Mouse (Mus musculus): ENCODE results near the gene Ube4a. TPM values are rescaled to one million over a fixed set of nuclear protein-coding genes. Genes with fewer than 3 reads are reported as not detected.

The Ube4a gene
- polyA plus RNA-seq, 1 experiment from 2014 or later: 26.5 TPM

GRCm38 (mm10) chr9:44941756-44942155, 23.6 kb downstream of the Ube4a start:
- Histone ChIP-seq H3K9ac (ENCODE audit: low read depth, low read length) (no peak overlapping the region), H3K4me3 (ENCODE audit: low read depth, low read length) (no peak overlapping the region), H3K27me3 (ENCODE audit: control insufficient read depth, insufficient read depth, low read length) (no peaks in the 10 kb centered on the region), H3K27ac (ENCODE audit: low read depth, low read length) (no peak overlapping the region), H3K9me3 (replicated peaks; ENCODE audit: control insufficient read depth, low read length) (no peaks in the 10 kb centered on the region), H3K36me3 (ENCODE audit: control insufficient read depth, insufficient read depth, low read length) (0 out of 2 replicates have a peak, but pooled peaks cover 16% of the 10 kb centered on the region), H3K4me1 (ENCODE audit: control insufficient read depth, insufficient read depth, low read length) (no peaks in the 10 kb centered on the region), H3K4me2 (no peak overlapping the region)
- no peak for ATAC-seq (replicated peaks; ENCODE audit: insufficient number of reproducible peaks, low FRiP score, low TSS enrichment)
- WGBS (ENCODE audit: insufficient replicate concordance): 71% methylated on average over 4 of the region's 4 CpGs

- peaks cover 8% of the 10 kb centered on the region for H3K4me1 ChIP-seq (ENCODE audit: control insufficient read depth, insufficient read depth, low read length)
- peak overlapping the region; percentile 65 for H3K4me2 ChIP-seq
- H3K4me3 ChIP-seq (ENCODE audit: low read depth, low read length): peak overlapping the region; percentile 97
- H3K9me3 ChIP-seq (replicated peaks; ENCODE audit: control insufficient read depth, low read length): no peaks in the 10 kb centered on the region
- peak overlapping the region; percentile 90 for H3K27ac ChIP-seq (ENCODE audit: low read depth, low read length)
- 62% methylated on average over 2 of the region's 2 CpGs for WGBS (ENCODE audit: insufficient replicate concordance)
- no peaks in the 10 kb centered on the region for H3K36me3 ChIP-seq (ENCODE audit: control insufficient read depth, insufficient read depth, low read length)
- no peak for ATAC-seq (replicated peaks; ENCODE audit: insufficient number of reproducible peaks, low FRiP score, low TSS enrichment)
- peak overlapping the region; percentile 99; the same call in 1 of the 2 replicates for H3K9ac ChIP-seq (ENCODE audit: low read depth, low read length)
- no peaks in the 10 kb centered on the region for H3K27me3 ChIP-seq (ENCODE audit: control insufficient read depth, insufficient read depth, low read length)
Measured at GRCm38 (mm10) chr9:44921543-44921942, 43.9 kb downstream of the Ube4a start.

- no peaks in the 10 kb centered on the region for H3K36me3 ChIP-seq (ENCODE audit: control insufficient read depth, insufficient read depth, low read length)
- H3K4me3 ChIP-seq (ENCODE audit: low read depth, low read length): peak overlapping the region; percentile 97
- H3K9me3 ChIP-seq (replicated peaks; ENCODE audit: control insufficient read depth, low read length): no peaks in the 10 kb centered on the region
- H3K4me2 ChIP-seq: peak overlapping the region; percentile 65
- peaks cover 8% of the 10 kb centered on the region for H3K4me1 ChIP-seq (ENCODE audit: control insufficient read depth, insufficient read depth, low read length)
- peak overlapping the region; percentile 90 for H3K27ac ChIP-seq (ENCODE audit: low read depth, low read length)
- 0 out of 2 replicates have a peak, but pooled peaks have one; percentile 77 for ATAC-seq (replicated peaks; ENCODE audit: insufficient number of reproducible peaks, low FRiP score, low TSS enrichment)
- H3K9ac ChIP-seq (ENCODE audit: low read depth, low read length): peak overlapping the region; percentile 99
- no peaks in the 10 kb centered on the region for H3K27me3 ChIP-seq (ENCODE audit: control insufficient read depth, insufficient read depth, low read length)
- WGBS (ENCODE audit: insufficient replicate concordance): under 1% methylated on average over 8 of the region's 8 CpGs
Measured at GRCm38 (mm10) chr9:44921123-44921468, 44.3 kb downstream of the Ube4a start.

GRCm38 (mm10) chr9:44920374-44921122, 44.9 kb downstream of the Ube4a start, which contains the start of gene Atp5l:
TSS of gene Atp5l (minus strand) at chr9:44920742.
- H3K4me3 ChIP-seq (ENCODE audit: low read depth, low read length): peak within 1 kb of the TSS; percentile 97
- H3K9me3 ChIP-seq (replicated peaks; ENCODE audit: control insufficient read depth, low read length): no peaks in the 10 kb centered on the region
- no peaks in the 10 kb centered on the region for H3K27me3 ChIP-seq (ENCODE audit: control insufficient read depth, insufficient read depth, low read length)
- H3K27ac ChIP-seq (ENCODE audit: low read depth, low read length): peak within 1 kb of the TSS; percentile 90
- no peaks in the 10 kb centered on the region for H3K36me3 ChIP-seq (ENCODE audit: control insufficient read depth, insufficient read depth, low read length)
- peak within 1 kb of the TSS; percentile 99 for H3K9ac ChIP-seq (ENCODE audit: low read depth, low read length)
- ATAC-seq (replicated peaks; ENCODE audit: insufficient number of reproducible peaks, low FRiP score, low TSS enrichment): peak; percentile 80
- under 1% methylated on average over 48 of the region's 48 CpGs for whole genome bisulfite sequencing (ENCODE audit: insufficient replicate concordance)
- H3K4me1 ChIP-seq (ENCODE audit: control insufficient read depth, insufficient read depth, low read length): peaks cover 8% of the 10 kb centered on the region
- peak within 1 kb of the TSS; percentile 65 for H3K4me2 ChIP-seq

- Histone ChIP-seq H3K9me3 (replicated peaks; ENCODE audit: control insufficient read depth, low read length) (no peaks in the 10 kb centered on the region), H3K4me1 (ENCODE audit: control insufficient read depth, insufficient read depth, low read length) (peaks cover 15% of the 10 kb centered on the region), H3K4me2 (peak overlapping the region; percentile 65), H3K4me3 (ENCODE audit: low read depth, low read length) (peak overlapping the region; percentile 97), H3K27ac (ENCODE audit: low read depth, low read length) (no peak overlapping the region), H3K36me3 (ENCODE audit: control insufficient read depth, insufficient read depth, low read length) (no peaks in the 10 kb centered on the region), H3K9ac (ENCODE audit: low read depth, low read length) (peak overlapping the region; percentile 99), H3K27me3 (ENCODE audit: control insufficient read depth, insufficient read depth, low read length) (no peaks in the 10 kb centered on the region)
- no peak for ATAC-seq (replicated peaks; ENCODE audit: insufficient number of reproducible peaks, low FRiP score, low TSS enrichment)
- 34% methylated on average over 2 of the region's 2 CpGs for WGBS (ENCODE audit: insufficient replicate concordance)
Measured at GRCm38 (mm10) chr9:44919606-44920005, 45.8 kb downstream of the Ube4a start.

GRCm38 (mm10) chr9:44916196-44916595, 49.2 kb downstream of the Ube4a start:
- Histone ChIP-seq H3K4me3 (ENCODE audit: low read depth, low read length) (no peak overlapping the region), H3K36me3 (ENCODE audit: control insufficient read depth, insufficient read depth, low read length) (peaks cover 16% of the 10 kb centered on the region), H3K9me3 (replicated peaks; ENCODE audit: control insufficient read depth, low read length) (no peaks in the 10 kb centered on the region), H3K4me2 (no peak overlapping the region), H3K27ac (ENCODE audit: low read depth, low read length) (no peak overlapping the region), H3K9ac (ENCODE audit: low read depth, low read length) (no peak overlapping the region), H3K4me1 (ENCODE audit: control insufficient read depth, insufficient read depth, low read length) (peaks cover 15% of the 10 kb centered on the region), H3K27me3 (ENCODE audit: control insufficient read depth, insufficient read depth, low read length) (no peaks in the 10 kb centered on the region)
- ATAC-seq (replicated peaks; ENCODE audit: insufficient number of reproducible peaks, low FRiP score, low TSS enrichment): no peak
- 73% methylated on average over 1 of the region's 1 CpGs for WGBS (ENCODE audit: insufficient replicate concordance)

GRCm38 (mm10) chr9:44914706-44915105, 50.7 kb downstream of the Ube4a start:
- no peak overlapping the region for H3K27ac ChIP-seq (ENCODE audit: low read depth, low read length)
- peaks cover 15% of the 10 kb centered on the region for H3K4me1 ChIP-seq (ENCODE audit: control insufficient read depth, insufficient read depth, low read length)
- no peak for ATAC-seq (replicated peaks; ENCODE audit: insufficient number of reproducible peaks, low FRiP score, low TSS enrichment)
- 0 out of 2 replicates have a peak overlapping the region, but pooled peaks have one; percentile 22 for H3K9ac ChIP-seq (ENCODE audit: low read depth, low read length)
- H3K4me2 ChIP-seq: no peak overlapping the region
- no peaks in the 10 kb centered on the region for H3K27me3 ChIP-seq (ENCODE audit: control insufficient read depth, insufficient read depth, low read length)
- 40% methylated on average over 4 of the region's 4 CpGs for WGBS (ENCODE audit: insufficient replicate concordance)
- peaks cover 26% of the 10 kb centered on the region for H3K36me3 ChIP-seq (ENCODE audit: control insufficient read depth, insufficient read depth, low read length)
- H3K9me3 ChIP-seq (replicated peaks; ENCODE audit: control insufficient read depth, low read length): no peaks in the 10 kb centered on the region
- no peak overlapping the region for H3K4me3 ChIP-seq (ENCODE audit: low read depth, low read length)

GRCm38 (mm10) chr9:44911365-44911764, 54.0 kb downstream of the Ube4a start:
- Histone ChIP-seq H3K4me3 (ENCODE audit: low read depth, low read length) (no peak overlapping the region), H3K9me3 (replicated peaks; ENCODE audit: control insufficient read depth, low read length) (no peaks in the 10 kb centered on the region), H3K27me3 (ENCODE audit: control insufficient read depth, insufficient read depth, low read length) (no peaks in the 10 kb centered on the region), H3K9ac (ENCODE audit: low read depth, low read length) (no peak overlapping the region), H3K4me1 (ENCODE audit: control insufficient read depth, insufficient read depth, low read length) (peaks cover 7% of the 10 kb centered on the region), H3K36me3 (ENCODE audit: control insufficient read depth, insufficient read depth, low read length) (peaks cover 26% of the 10 kb centered on the region), H3K27ac (ENCODE audit: low read depth, low read length) (no peak overlapping the region), H3K4me2 (no peak overlapping the region)
- 90% methylated on average over 4 of the region's 4 CpGs for WGBS (ENCODE audit: insufficient replicate concordance)
- ATAC-seq (replicated peaks; ENCODE audit: insufficient number of reproducible peaks, low FRiP score, low TSS enrichment): no peak

- Histone ChIP-seq H3K4me3 (ENCODE audit: low read depth, low read length) (no peak overlapping the region), H3K27ac (ENCODE audit: low read depth, low read length) (0 out of 2 replicates have a peak overlapping the region, but pooled peaks have one; percentile 22), H3K9ac (ENCODE audit: low read depth, low read length) (no peak overlapping the region), H3K4me1 (ENCODE audit: control insufficient read depth, insufficient read depth, low read length) (peaks cover 11% of the 10 kb centered on the region), H3K4me2 (no peak overlapping the region), H3K9me3 (replicated peaks; ENCODE audit: control insufficient read depth, low read length) (no peaks in the 10 kb centered on the region), H3K36me3 (ENCODE audit: control insufficient read depth, insufficient read depth, low read length) (peaks cover 4% of the 10 kb centered on the region), H3K27me3 (ENCODE audit: control insufficient read depth, insufficient read depth, low read length) (no peaks in the 10 kb centered on the region)
- 61% methylated on average over 4 of the region's 4 CpGs for WGBS (ENCODE audit: insufficient replicate concordance)
- ATAC-seq (replicated peaks; ENCODE audit: insufficient number of reproducible peaks, low FRiP score, low TSS enrichment): no peak
Measured at GRCm38 (mm10) chr9:44905620-44906019, 59.8 kb downstream of the Ube4a start.
